Mouse (Mus musculus): ENCODE results near the gene Cdyl2.

DNA sequence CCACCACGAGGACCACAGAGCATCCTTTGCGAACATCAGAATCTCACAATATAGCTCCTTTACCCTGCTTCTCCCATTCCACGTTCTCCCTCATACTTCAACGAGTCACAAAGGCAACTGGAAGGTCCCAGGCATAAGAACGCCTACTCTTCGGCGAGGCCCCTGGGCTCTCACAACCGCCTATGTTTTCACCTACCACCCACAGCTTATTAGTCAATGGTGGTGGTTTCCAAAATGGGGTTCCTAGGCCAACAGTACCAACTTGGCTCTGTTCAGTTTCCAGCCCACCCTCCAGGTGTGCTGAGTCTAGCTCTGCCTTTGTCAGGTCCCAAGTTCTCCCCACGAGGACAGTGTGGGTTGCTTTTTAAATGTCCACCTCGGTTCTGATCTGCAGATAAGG lies 114.0 kb downstream of the Cdyl2 start:
- TF ChIP-seq ZNF384 (IDR thresholded peaks at IDR 0.05; ENCODE audit: low read depth, low read length) (no peak), MAFK (IDR thresholded peaks at IDR 0.05; ENCODE audit: insufficient read depth, low read depth, low read length) (no peak), CHD2 (IDR thresholded peaks at IDR 0.05; ENCODE audit: low read depth, low read length) (no peak), HCFC1 (IDR thresholded peaks at IDR 0.05; ENCODE audit: borderline replicate concordance, insufficient read depth, low read length) (no peak)
